Comparison of ENCODE assay signal across 8 mouse cellular contexts in genomic region chr5:143405200-143405599, GRCm38 (mm10). TPM values are rescaled to one million over a fixed set of nuclear protein-coding genes. Genes with fewer than 3 reads are reported as not detected.
DNase-seq lines count a peak whose midpoint lies in the region; ATAC-seq and TF ChIP-seq lines count a peak whose summit lies in the region.

No protein-coding gene starts in this region.

- H3K9me3 ChIP-seq in hindbrain, embryonic 15.5 days = no peaks in the 10 kb centered on the region

- H3K36me3 ChIP-seq in liver, adult 2 months (ENCODE audit: control insufficient read depth, insufficient read depth, low read length) = peaks cover 12% of the 10 kb centered on the region; the same call in 1 of the 2 replicates
- H3K36me3 ChIP-seq in hindbrain, embryonic 15.5 days = 0 out of 2 replicates have a peak, but pooled peaks cover 4% of the 10 kb centered on the region
- peaks cover 25% of the 10 kb centered on the region for H3K36me3 ChIP-seq in myocyte (ENCODE audit: control insufficient read depth, insufficient read depth)

- H3ac ChIP-seq in myocyte (ENCODE audit: control insufficient read depth, insufficient read length) = no peak overlapping the region

- peak; percentile 100 for DNase-seq in liver, adult 2 months (ENCODE audit: extremely low read depth, low read depth, low spot score)
- no peak for DNase-seq in liver
- peak; percentile 64 to 80 for DNase-seq in kidney, postnatal 25 days
- no peak for DNase-seq in cerebellum, postnatal 10 days
- no peak for DNase-seq in urinary bladder, postnatal 4 days (ENCODE audit: low spot score in 2 of 2)
- DNase-seq in left cerebral cortex, adult 9 months (ENCODE audit: low spot score in 2 of 2) = no peak

- peak overlapping the region; percentile 21; the same call in 1 of the 2 replicates for H3K4me3 ChIP-seq in liver, adult 2 months (ENCODE audit: insufficient read depth, low read depth, low read length)
- H3K4me3 ChIP-seq in hindbrain, embryonic 15.5 days = no peak overlapping the region; the same call in 1 of the 2 replicates
- H3K4me3 ChIP-seq in myocyte = peak overlapping the region; percentile 73

- no peaks in the 10 kb centered on the region for H3K27me3 ChIP-seq in liver, adult 2 months (ENCODE audit: control insufficient read depth, insufficient read depth, low read length)
- no peaks in the 10 kb centered on the region for H3K27me3 ChIP-seq in hindbrain, embryonic 15.5 days
- H3K27me3 ChIP-seq in myocyte (ENCODE audit: control insufficient read depth, insufficient read depth, insufficient read length) = no peaks in the 10 kb centered on the region

- peak overlapping the region; percentile 46 for H3K9ac ChIP-seq in liver, adult 2 months (ENCODE audit: low read depth, low read length)
- H3K9ac ChIP-seq in hindbrain, embryonic 15.5 days = no peak overlapping the region

- ATAC-seq in hindbrain, embryonic 15.5 days (ENCODE audit: low FRiP score, low read depth) = no peak

- WGBS in liver, adult 2 months = 19% methylated on average over 9 of the region's 9 CpGs
- 87% methylated on average over 9 of the region's 9 CpGs for WGBS in hindbrain, embryonic 15.5 days

- H3K27ac ChIP-seq in liver, adult 2 months (replicated peaks; ENCODE audit: insufficient read depth, low read depth, low read length) = peak overlapping the region; percentile 88
- H3K27ac ChIP-seq in hindbrain, embryonic 15.5 days (replicated peaks) = no peak overlapping the region

- H3K79me2 ChIP-seq in liver, adult 2 months (ENCODE audit: control insufficient read depth, insufficient read depth, low read length) = peaks cover 41% of the 10 kb centered on the region
- peaks cover 64% of the 10 kb centered on the region for H3K79me2 ChIP-seq in myocyte (ENCODE audit: control insufficient read depth, insufficient read depth)

- TF ChIP-seq CTCF in liver, adult 2 months (IDR thresholded peaks at IDR 0.05; ENCODE audit: low read depth, low read length) = no peak

- H3K4me1 ChIP-seq in liver, adult 2 months (ENCODE audit: control insufficient read depth, insufficient read depth, low read length) = peaks cover 47% of the 10 kb centered on the region
- peaks cover 29% of the 10 kb centered on the region for H3K4me1 ChIP-seq in hindbrain, embryonic 15.5 days (replicated peaks)

- no peak for TF ChIP-seq POLR2A in liver, adult 2 months (IDR thresholded peaks at IDR 0.05; ENCODE audit: extremely low read depth, insufficient read depth, low read length)
- no peak for TF ChIP-seq POLR2A in myocyte (IDR thresholded peaks at IDR 0.05; ENCODE audit: insufficient read length, low read depth)

- 0 out of 2 replicates have a peak overlapping the region, but pooled peaks have one; percentile 79 for H3K4me2 ChIP-seq in hindbrain, embryonic 15.5 days
- H3K4me2 ChIP-seq in myocyte (ENCODE audit: low read depth) = peak overlapping the region; percentile 80

TF ChIP-seq in myocyte, 11 proteins besides CTCF, POLR2A, EP300 and RAD21:
- no peak for TF ChIP-seq MYOG (IDR thresholded peaks at IDR 0.05; ENCODE audit: control insufficient read depth in 1 of 3, insufficient read depth in 1 of 3, insufficient read length in 2 of 3, low read depth in 2 of 3)
- no peak for TF ChIP-seq E2F4 (IDR thresholded peaks at IDR 0.05; ENCODE audit: insufficient read depth)
- TF ChIP-seq MAX (IDR thresholded peaks at IDR 0.05; ENCODE audit: low read depth) = no peak
- TF ChIP-seq REST (IDR thresholded peaks at IDR 0.05; ENCODE audit: insufficient read depth, insufficient read length) = no peak
- no peak for TF ChIP-seq POLR2AphosphoS2 (IDR thresholded peaks at IDR 0.05; ENCODE audit: insufficient read length, low read depth)
- no peak for TF ChIP-seq CEBPB (IDR thresholded peaks at IDR 0.05; ENCODE audit: insufficient read depth, poor library complexity, severe bottlenecking)
- no peak for TF ChIP-seq TCF12 (IDR thresholded peaks at IDR 0.05; ENCODE audit: insufficient read depth, poor library complexity, severe bottlenecking)
- no peak for TF ChIP-seq SRF (IDR thresholded peaks at IDR 0.05; ENCODE audit: control insufficient read depth, insufficient read length, low read depth)
- TF ChIP-seq MYOD1 (IDR thresholded peaks at IDR 0.05; ENCODE audit: control insufficient read depth in 1 of 3, insufficient read length in 2 of 3, low read depth in 2 of 3) = no peak
- TF ChIP-seq USF1 (IDR thresholded peaks at IDR 0.05; ENCODE audit: low read depth) = no peak
- no peak for TF ChIP-seq TCF3 (IDR thresholded peaks at IDR 0.05; ENCODE audit: insufficient read length, low read depth)
TF ChIP-seq in myocyte: peak in this region for 0.

RNA-seq across cellular contexts. Expression of gene Kdelr2, which starts 1.6 kb away (rescaled TPM):
- total RNA-seq in liver, adult 2 months (2014; rRNA removed) = 130 and 145 TPM in 2 replicates
- polyA plus RNA-seq in liver, adult 2 months (2012; rRNA removed) = 114 and 122 TPM in 2 replicates
- 130 and 133 TPM in 2 replicates for polyA plus RNA-seq in hindbrain, embryonic 15.5 days (2015; fragmentation: Nextera tagmentation; extraction: Ambion mirVana)
- polyA plus RNA-seq in myocyte (2012; fragmentation: generic; extraction: Trizol) = 88.2 TPM

RNA-seq across cellular contexts. Expression of gene Grid2ip, which starts 48.1 kb away (rescaled TPM):
- total RNA-seq in liver, adult 2 months (2014; rRNA removed) = not detected in 2 replicates
- polyA plus RNA-seq in liver, adult 2 months (2012; rRNA removed) = 0.13 TPM in 1 of 2 replicates, not detected in the other
- 0.47 and 0.48 TPM in 2 replicates for polyA plus RNA-seq in hindbrain, embryonic 15.5 days (2015; fragmentation: Nextera tagmentation; extraction: Ambion mirVana)
- not detected for polyA plus RNA-seq in myocyte (2012; fragmentation: generic; extraction: Trizol)

RNA-seq across cellular contexts. Expression of gene Daglb, which starts 59.2 kb away (rescaled TPM):
- 12.4 TPM in 2 replicates for total RNA-seq in liver, adult 2 months (2014; rRNA removed)
- polyA plus RNA-seq in liver, adult 2 months (2012; rRNA removed) = 14.9 and 17.4 TPM in 2 replicates
- polyA plus RNA-seq in hindbrain, embryonic 15.5 days (2015; fragmentation: Nextera tagmentation; extraction: Ambion mirVana) = 20.7 and 21.4 TPM in 2 replicates
- 3.9 TPM for polyA plus RNA-seq in myocyte (2012; fragmentation: generic; extraction: Trizol)

Comparison
In these comparisons a context has a peak if more than half of its experiments do, and no peak if none do; other contexts are left out.
1. DNase-seq: peak in liver, adult 2 months (single experiment) and kidney, postnatal 25 days (2 of 2); none in liver (single experiment), cerebellum, postnatal 10 days (0 of 2), urinary bladder, postnatal 4 days (0 of 2) and left cerebral cortex, adult 9 months (0 of 2).